Mouse (Mus musculus): ENCODE data around the gene Apol7e.
"Not testable (repeated sequence)": the region's sequence is repeated elsewhere in the genome, so short reads cannot be mapped to it uniquely, and the experiment has no call there.

The Apol7e gene

GRCm38 (mm10) chr15:77698656-77699055 lies at the start of gene Apol7e:
TSS of gene Apol7e (plus strand) at chr15:77698857.
- in situ Hi-C loops (cut with MboI; ENCODE audit: unreplicated experiment in 2 of 2) = not testable (repeated sequence)

DNA sequence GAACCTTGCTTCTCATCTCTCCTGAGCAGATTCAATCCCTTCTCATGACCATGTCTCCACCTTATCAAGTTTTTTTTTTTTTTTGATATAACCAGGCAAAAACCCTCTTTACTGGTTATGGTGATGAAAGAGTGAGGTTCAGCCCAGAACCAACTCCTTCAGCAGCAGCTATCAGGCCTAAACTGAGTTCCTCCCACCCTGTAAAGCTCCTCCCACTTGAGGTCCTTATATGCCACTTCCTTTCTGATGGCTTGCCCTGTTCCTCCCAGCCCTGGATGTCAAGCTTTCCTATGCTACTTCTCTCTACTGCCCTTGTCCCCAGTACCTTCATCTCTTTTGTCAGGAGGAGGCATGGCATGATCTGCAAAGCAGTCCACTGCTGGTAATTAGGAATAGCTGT lies 47.5 kb upstream of the Apol7e start:
- in situ Hi-C loops (cut with MboI; ENCODE audit: unreplicated experiment in 2 of 2) = not testable (repeated sequence)

DNA sequence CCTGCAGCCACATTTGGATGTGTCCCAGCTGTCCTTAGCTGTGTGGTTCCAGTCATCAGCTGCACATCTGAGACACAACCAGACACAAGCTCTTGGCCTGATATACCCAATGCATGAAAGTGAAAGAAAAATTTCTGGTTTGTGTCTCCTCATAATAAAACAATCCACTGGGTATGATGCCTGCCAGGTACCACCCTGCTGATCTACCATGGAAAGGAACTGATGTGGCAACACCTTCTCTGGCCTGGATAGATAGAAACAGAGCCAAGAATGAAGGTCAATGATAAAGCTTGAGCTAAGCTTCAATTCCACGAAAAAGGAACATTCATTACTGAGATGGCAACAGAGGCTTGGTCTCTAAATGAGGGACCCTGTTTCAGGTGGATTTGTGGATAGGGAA lies 38.9 kb upstream of the Apol7e start:
- in situ Hi-C loops (cut with MboI; ENCODE audit: unreplicated experiment in 2 of 2) = not testable (repeated sequence)

DNA sequence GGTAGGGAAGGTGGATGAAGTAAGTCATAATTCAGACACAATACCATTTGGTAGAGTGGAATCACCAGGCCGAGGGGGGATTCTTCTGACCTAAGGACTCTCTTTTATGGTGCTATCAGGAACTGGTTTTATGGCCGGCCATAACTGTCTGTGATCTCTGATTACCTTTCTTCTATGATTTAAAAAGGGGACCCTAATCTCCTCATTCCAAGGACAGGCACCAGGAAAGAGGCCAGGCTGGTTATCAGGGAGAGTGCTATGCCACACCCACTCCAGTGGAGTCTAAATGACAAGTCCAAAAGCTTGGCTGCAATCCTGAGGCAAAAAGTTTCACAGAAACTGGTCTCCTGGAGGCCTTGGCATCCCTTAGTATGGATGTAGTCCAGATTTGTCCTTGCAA lies 36.8 kb upstream of the Apol7e start:
- in situ Hi-C loops (cut with MboI; ENCODE audit: unreplicated experiment in 2 of 2) = not testable (repeated sequence)

GRCm38 (mm10) chr15:77674081-77674480 lies 24.6 kb upstream of the Apol7e start:
- in situ Hi-C loops (cut with MboI; ENCODE audit: unreplicated experiment in 2 of 2) = loop anchor here (5.0 kb wide), 1 partner anchor 212 kb away; no protein-coding TSS in a partner anchor

GRCm38 (mm10) chr15:77683944-77684343 lies 14.7 kb upstream of the Apol7e start:
- in situ Hi-C loops (cut with MboI; ENCODE audit: unreplicated experiment in 2 of 2) = not testable (repeated sequence)

DNA sequence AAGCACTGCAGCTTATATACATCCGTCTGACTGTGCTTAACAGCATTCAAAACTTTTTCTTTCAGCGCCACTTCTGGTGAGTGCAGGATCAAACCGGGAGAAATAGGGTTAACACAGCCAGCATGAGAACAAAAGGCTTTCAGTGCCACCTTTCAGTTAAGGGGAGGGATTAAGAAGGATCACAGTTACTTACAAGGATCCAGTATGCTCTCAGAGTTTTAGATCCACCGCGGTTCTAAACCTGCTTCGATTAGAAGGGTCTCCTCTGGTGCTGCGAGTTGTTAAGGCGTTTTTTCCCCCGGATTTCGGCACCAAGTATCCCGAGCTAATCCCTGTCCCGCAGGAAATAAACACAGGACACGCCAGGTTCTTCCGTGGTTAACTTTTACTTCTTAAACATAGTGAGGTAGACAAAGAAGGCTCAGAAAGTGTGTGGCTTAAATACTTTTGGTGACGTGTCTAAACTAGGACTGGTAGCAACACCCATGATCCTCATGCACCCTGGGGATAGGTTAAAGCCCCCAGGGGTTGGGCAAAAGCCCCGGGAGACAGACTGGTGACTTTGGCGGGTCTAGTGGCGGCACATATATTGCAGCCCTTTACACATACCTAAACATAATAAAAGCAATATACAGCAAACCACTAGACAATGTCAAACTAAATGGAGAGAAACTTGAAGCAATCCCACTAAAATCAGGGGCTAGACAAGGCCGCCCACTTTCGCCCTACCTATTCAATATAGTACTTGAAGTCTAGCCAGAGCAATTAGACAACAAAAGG lies 6.9 kb upstream of the Apol7e start:
- in situ Hi-C loops (cut with MboI; ENCODE audit: unreplicated experiment in 2 of 2) = loop anchor here in 1 of 2 experiments (5.0 kb wide), 1 partner anchor 239 kb away; no protein-coding TSS in a partner anchor

DNA sequence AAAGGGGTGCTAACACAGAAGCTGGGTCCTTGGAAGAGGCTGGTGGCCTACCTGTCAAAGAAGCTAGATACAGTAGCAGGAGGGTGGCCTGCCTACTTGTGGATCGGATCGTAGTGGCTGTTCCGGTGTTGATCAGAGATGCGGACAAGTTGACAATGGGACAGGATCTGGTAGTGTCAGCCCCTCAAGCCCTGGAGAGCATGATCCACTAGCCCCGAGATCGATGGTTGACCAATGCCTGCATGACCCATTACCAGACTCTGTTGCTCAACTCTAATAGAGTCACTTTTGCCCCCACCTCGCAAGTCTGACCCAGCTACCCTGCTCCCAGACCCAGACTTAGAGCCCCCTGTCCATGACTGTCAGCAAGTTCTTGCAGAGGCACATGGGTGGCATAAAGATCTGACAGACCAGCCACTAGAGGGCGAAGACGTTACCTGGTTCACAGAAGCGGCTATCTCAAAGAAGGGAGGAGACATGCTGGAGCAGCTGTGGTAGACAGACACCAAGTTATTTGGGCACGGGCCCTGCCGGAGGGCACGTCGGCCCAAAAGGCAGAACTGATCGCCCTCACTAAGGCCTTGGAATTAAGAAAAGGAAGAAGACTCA lies 3.9 kb upstream of the Apol7e start:
- in situ Hi-C loops (cut with MboI; ENCODE audit: unreplicated experiment in 2 of 2) = loop anchor here in 1 of 2 experiments (5.0 kb wide), 1 partner anchor 242 kb away; no protein-coding TSS in a partner anchor

GRCm38 (mm10) chr15:77705306-77705705 lies 6.6 kb downstream of the Apol7e start:
- in situ Hi-C loops (cut with MboI; ENCODE audit: unreplicated experiment in 2 of 2) = not testable (repeated sequence)

DNA sequence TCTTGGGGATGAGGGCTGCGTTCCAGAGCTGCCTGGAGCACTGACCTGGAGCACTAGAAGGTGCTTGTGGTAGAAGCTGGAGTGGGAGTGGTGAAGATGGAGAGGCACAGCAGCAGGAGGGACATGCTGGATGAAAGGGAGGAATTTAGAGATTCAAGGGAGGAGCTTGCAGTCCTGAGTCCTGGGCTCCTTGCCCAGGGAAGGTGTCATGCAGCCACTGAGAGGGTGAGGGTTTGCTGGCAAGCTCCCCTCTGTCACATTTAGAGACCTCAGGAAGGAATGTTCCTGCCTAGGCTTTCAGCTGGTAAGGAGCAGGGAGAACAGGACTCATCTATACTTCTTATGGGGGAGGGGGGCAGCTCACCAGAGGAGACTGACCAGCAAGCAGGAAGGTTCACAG lies 10.3 kb downstream of the Apol7e start:
- in situ Hi-C loops (cut with MboI; ENCODE audit: unreplicated experiment in 2 of 2) = not testable (repeated sequence)

DNA sequence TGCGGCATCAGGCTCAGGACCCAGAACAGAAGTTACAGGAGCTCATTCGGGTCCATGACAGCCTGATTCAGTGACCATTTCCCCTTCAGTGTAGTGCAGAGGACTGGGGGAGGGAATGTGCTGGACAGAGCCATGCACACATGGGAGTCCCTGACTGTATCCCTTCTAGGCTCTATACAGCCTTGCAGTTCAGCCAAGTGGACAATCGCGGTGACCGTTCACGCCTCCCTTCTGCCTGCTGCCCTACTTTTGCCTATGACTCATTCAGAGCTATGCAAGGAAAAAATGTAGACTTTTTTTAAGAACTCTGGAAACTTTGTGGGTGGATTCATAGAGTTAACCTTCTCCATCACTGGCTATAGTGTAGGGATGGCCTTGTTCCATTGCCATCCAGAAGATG lies 19.6 kb downstream of the Apol7e start:
- in situ Hi-C loops (cut with MboI; ENCODE audit: unreplicated experiment in 2 of 2) = not testable (repeated sequence)

DNA sequence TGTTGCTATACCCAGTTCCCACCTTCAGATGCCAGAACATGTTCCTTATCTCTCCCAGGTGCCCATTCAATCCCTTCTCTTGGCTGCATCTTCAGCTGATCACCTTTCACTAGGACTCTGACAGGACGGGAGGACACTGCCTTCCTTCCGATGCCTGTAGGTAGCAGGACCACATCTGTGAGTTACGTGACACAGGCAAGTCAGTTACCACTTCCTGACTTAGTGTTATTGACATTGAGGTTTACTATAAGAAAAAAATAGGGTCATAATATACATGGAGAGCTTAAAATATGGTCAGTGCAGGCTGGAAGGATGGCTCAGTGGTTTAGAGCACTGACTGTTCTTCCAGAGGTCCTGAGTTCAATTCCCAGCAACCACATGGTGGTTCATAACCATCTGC lies 22.9 kb downstream of the Apol7e start:
- in situ Hi-C loops (cut with MboI; ENCODE audit: unreplicated experiment in 2 of 2) = not testable (repeated sequence)

DNA sequence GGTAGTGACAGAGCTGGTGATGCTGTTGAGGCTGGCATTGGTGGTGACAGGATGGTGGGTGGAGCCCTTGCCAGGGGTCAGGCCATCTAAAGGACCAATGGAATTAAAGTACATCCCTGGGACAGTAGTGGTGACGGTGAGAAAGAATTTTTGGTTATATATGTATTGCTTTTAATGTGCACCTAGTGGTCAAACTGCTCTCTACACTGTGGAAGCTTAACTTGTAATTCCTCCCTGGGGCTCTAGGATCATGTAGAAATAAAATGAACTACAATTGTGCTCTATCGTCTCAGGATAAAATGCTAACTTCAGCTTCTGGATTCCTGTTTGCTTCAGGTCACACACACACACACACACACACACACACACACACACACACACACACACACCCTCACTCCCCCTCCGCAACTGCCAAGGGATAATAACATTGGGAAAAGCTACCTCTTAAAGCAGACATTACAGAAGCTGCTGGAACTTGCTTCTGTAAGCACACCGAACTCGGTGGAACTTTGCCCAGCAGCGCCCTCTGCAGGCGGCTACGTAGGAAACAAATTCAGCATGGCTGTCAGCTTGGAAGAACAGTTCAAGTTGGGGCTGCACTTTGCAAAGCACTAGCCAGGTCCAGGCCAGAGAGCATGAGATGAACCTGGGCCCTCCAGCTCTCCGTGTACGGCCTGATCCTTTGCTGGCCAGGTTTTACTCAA lies 25.7 kb downstream of the Apol7e start:
- in situ Hi-C loops (cut with MboI; ENCODE audit: unreplicated experiment in 2 of 2) = not testable (repeated sequence)

DNA sequence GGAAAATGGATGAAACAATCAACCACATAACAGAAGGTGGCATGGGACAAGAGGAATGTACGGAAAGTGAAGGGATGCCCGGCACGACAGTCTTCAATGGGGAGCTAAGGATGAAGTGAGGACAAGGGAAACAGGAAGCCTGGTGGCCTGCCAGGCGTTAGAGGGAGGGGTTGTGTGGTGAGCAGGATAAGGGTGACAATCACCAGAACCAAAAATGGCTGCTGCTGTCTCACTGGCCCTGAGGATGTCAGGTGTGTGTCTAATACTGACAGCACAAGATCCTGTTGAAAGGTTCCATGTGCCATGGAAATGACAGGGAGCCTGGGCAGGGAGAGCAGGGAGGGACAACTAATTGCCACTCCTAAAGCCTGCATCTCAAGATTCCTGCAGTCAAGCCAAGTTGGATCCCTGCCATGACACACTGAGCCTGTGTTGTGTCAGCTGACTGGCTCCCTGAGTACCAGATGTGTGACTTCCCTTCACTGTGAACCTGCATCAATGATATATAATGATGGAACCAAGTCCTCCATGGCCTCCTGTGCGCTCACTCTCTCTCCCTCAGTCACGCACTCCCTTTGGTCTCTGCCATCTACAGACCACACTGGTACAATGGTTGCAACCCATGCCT lies 26.9 kb downstream of the Apol7e start:
- in situ Hi-C loops (cut with MboI; ENCODE audit: unreplicated experiment in 2 of 2) = not testable (repeated sequence)

GRCm38 (mm10) chr15:77727139-77727538 lies 28.5 kb downstream of the Apol7e start:
- in situ Hi-C loops (cut with MboI; ENCODE audit: unreplicated experiment in 2 of 2) = not testable (repeated sequence)

DNA sequence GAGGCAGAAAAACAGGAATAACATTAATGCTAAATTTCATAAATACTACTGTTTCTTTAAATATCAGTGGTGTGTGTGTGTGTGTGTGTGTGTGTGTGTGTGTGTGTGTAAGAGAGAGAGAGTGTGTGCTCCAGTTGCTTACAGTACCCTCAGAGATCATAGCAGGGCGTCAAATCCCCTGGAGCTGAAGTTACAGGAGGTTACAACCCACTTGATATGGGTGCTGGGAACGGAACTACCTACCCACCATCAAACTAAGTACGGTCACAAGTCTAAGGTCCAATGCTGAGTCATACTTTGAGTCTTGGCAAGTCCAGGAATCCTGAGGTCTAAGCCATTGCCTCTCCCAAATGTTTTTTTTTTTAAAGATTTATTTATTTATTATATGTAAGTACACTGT lies 29.1 kb downstream of the Apol7e start:
- in situ Hi-C loops (cut with MboI; ENCODE audit: unreplicated experiment in 2 of 2) = not testable (repeated sequence)

DNA sequence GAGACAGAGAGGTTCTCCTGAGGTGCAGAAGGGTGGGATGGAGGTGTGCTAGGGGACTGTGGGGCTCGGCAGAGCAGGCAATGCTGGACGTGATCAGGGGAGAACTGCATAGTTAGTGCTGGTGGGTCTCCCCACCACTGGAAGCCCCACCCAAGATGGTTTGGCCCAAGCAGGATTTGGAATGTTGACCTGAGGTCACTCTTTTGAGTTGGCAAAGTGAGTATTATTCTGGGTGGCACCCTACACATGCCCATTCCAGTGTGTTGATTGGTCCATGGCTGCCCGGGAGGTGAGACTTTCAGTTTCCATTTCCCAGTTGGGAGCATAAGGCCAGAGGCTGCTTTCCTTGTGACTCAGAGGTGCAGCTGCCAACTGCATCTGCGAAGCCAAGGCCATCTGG lies 30.1 kb downstream of the Apol7e start, which contains the start of gene Apol9b:
TSS of gene Apol9b (plus strand) at position 301 of the 400 bp plus-strand sequence.
- in situ Hi-C loops (cut with MboI; ENCODE audit: unreplicated experiment in 2 of 2) = not testable (repeated sequence)

- in situ Hi-C loops (cut with MboI; ENCODE audit: unreplicated experiment in 2 of 2) = no loop called here
Measured at GRCm38 (mm10) chr15:77731605-77732004, 32.9 kb downstream of the Apol7e start.

GRCm38 (mm10) chr15:77732851-77733250 lies 34.2 kb downstream of the Apol7e start:
- in situ Hi-C loops (cut with MboI; ENCODE audit: unreplicated experiment in 2 of 2) = not testable (repeated sequence)

GRCm38 (mm10) chr15:77733380-77733779 lies 34.7 kb downstream of the Apol7e start:
- in situ Hi-C loops (cut with MboI; ENCODE audit: unreplicated experiment in 2 of 2) = not testable (repeated sequence)

GRCm38 (mm10) chr15:77733903-77734302 lies 35.2 kb downstream of the Apol7e start:
- in situ Hi-C loops (cut with MboI; ENCODE audit: unreplicated experiment in 2 of 2) = not testable (repeated sequence)

Measured in v-Abl transformed pro-B cells (cell line).